Mouse (Mus musculus) right cerebral cortex, postnatal 4 days (tissue): ENCODE measurements around the gene Ppm1g.
"Not testable (repeated sequence)": the region's sequence is repeated elsewhere in the genome, so short reads cannot be mapped to it uniquely, and the experiment has no call there.

Source experiments
- DNase-seq: peaks from one replicate; pipeline ENCODE4 v3.0.0-alpha.2; 2022

Ppm1g gene

DNA sequence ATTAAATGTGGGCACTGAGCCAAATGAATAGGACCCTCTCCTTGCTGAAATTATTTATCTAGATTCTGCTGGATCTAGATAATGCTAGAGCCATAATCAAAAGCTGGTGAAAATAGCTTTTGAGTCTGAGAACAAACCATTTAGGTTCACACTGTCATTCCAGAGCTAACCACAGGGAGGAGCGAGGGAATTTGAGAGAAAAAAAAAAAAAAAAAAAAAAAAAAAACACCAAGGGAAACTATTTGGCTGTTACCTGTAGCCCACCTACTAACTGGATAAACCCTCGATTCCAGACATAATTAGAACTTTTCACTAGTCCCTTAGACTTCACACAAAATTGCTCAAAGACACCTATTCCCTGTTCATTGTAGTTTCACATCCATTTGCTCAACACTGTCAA is 1.4 kb downstream of the Ppm1g start:
- DNase-seq: no peak

DNA sequence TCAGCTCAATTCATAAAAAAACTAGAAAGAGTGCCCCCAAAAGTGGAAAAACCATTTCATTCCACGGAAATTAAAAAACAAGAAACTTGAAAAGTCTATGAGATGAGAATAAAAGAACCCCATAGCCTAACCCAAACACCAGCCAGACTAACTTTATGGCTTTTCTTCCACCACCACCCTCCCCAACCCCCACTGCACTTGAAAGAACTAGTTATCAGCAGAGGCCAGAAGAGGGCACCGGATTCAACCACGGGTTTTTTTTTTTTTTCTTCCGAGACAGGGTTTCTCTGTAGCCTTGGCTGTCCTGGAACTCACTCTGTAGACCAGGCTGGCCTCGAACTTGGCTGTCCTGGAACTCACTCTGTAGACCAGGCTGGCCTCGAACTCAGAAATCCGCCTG is 2.2 kb downstream of the Ppm1g start:
- DNase-seq: no peak

DNA sequence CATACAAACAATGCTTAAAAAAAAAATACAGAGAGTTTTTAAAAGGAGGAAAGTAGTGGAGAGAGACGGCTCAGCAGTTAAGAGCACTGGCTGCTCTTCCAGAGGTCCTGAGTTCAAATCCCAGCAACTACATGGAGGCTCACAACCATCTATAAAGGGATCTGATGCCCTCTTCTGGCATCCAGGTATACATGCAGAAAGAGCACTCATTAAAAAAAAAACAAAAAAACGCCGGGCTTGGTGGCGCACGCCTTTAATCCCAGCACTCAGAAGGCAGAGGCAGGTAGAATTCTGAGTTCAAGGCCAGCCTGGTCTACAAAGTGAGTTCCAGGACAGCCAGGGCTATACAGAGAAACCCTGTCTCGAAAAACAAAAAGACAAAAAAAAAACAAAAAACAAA is 3.9 kb downstream of the Ppm1g start:
- not testable (repeated sequence) for DNase-seq

DNA sequence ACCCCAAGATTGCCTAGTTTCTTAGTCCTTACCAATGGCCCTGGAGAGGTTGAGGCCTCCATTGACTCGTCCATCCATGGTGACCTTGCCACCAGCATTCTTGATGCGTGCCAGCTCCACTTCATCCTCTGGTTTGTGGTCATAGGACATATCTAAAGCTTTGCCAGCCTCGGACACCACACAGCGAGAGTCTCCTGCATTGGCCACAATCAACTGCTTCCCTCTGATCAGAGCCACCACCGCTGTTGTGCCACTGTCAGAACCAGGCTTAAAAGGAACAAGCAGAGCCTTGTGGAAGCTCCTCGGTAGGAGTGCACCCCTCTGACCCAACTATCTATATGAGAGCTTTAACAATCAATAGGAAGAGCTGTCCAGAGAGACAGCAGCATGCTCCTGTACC is 16.1 kb downstream of the Ppm1g start:
- no peak for DNase-seq

DNA sequence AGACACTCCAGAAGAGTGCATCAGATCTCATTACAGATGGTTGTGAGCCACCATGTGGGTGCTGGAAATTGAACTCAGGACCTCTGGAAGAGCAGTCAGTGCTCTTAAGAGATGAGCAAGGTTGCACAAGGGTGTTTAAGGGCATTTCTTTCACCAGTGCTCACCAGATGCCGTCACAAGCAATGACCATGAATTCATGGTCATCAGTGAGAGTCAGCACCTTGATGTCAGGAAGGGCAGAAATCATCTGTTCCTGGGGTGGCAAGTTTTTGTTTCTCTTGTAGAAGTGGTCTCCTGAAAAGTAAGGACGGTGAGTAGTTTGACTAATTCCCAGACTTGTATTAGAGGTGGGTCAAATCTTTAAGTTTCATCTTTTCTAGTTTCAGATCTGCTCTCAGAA is 16.6 kb downstream of the Ppm1g start:
- no peak for DNase-seq

DNA sequence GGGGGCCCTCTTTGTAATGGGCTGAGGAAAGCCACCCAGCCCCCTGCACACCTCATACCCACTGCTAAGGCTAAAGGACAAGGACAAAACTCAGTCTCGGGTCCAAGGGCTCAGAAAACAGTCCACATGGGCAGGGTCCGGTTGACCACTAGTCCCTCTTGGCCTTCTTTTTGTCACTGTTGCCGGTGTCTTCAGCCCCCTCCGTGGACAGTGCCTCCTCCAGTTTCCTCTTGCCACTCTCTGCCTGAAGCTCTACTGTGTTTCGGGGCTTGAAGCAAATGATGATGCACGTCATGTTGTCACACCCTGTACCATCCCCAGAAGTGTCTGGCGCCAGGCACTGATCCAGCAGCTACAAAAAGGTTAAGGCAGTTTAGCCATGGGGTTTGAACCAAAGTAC is 17.6 kb downstream of the Ppm1g start:
- no peak for DNase-seq

DNA sequence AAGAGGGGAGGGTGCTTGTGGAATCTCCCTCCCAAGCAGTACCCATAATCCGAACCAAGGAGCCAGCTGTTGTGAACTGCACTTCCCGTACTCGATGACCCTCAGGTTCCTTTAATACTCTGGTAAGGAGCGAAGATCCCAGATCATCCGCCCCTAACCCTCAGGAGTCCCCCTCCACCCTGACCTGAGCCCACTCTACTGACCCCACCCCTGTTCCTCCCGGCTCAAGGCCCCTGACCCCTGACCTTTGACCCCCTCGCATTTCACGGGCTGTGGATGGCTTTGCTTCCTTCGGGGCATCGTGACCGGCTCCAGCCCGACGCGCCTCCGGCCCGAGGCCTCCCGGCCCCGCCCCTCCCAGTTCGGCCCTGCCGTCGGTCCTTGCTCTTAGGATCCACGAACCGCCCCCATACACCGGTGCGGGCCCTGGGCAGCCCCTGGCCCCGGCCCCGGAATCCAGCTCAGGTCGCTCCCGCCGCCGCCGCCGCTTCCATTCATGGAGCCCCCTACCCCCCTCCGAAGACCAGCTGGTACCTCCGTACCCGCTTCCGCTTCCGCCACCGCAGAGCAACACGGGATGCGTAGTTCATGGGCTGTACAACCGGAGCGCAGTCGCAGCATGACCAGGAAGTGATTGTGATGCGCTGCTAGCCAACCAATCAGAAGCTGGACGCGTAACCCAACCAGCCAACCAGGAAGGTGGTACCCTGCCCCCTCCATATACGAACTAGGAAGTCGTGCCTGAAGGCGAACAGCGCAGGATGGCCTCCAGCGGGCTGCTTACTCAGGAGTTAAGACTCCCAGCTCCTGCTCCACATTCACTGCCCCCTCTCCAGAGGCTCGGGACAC is 18.5 kb downstream of the Ppm1g start, which contains the start of gene Zfp513:
Gene Zfp513, minus strand, starts transcription at position 562 of the 849 bp plus-strand sequence.
- DNase-seq: peak; percentile 91

DNA sequence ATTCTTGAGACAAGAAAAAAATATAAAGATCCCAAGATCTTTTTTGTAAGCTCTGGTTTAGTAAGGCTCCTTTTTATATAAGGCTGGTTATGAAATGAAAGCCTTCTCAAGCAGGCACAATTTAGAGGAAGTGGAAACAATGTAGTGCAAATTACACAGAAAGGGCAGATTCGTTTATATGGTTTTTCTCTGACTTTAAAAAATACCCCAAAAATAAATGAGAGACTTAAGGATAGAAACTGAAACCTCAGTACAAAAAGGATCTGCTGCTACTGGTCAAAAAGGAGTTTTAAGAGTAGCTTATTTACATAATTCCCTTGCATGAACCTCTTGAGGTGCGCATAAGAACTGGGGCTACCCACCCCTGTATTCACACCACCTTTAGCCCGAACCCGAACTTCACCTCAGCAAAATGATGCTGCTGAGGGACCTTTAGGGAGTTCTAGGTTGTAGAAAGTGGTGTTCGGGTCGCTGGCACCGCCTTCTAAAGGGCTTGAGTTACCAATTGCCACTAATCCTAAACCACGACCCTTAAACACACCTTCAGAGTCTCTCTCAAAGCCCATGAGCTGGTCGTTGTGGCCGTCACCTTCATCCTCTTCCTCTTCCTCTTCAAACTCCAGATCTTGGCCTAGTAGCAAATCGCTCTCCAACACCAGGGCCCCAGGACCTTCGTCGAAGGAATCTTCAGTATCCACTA is 19.3 kb downstream of the Ppm1g start:
- no peak for DNase-seq

DNA sequence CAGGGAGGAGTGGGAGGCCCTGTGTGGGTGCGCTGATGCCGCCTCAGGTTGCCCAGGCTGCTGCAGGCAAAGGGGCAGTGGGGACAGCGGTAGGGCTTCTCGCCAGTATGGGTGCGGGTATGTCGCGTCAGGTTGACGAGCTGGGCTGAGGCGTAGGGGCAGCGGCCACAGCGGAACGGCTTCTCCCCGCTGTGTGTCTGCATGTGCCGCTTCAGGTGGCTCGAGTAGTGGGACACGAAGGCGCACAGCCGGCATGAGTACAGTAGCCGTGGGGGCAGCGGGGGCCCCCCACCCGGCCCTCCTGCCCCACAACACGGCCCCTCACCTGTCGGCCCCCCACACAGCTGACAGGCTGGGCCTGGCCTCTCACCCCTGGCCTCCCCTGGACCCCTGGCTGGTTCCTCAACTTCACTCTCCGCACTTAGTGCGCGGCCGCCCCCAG is 20.1 kb downstream of the Ppm1g start:
- DNase-seq: no peak

DNA sequence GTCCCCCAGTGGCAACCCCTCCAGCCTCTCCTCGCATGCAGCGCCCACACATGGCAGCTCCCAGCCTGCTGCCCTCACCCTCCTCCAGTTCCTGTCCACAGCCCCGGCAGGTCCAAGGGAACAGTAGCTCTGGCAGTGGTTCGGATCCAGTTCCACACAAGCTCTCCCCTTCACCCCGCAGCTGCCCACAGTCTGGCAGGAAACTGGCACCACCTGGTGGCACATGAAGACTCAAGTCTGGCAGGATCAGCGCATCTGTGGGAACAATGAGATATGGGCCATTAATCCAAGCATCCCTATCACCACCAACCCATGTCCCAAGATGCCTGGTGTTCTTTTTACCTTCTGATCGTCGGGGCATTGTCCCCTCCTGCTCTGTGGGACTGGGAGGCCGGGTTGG is 20.6 kb downstream of the Ppm1g start:
- DNase-seq: no peak

DNA sequence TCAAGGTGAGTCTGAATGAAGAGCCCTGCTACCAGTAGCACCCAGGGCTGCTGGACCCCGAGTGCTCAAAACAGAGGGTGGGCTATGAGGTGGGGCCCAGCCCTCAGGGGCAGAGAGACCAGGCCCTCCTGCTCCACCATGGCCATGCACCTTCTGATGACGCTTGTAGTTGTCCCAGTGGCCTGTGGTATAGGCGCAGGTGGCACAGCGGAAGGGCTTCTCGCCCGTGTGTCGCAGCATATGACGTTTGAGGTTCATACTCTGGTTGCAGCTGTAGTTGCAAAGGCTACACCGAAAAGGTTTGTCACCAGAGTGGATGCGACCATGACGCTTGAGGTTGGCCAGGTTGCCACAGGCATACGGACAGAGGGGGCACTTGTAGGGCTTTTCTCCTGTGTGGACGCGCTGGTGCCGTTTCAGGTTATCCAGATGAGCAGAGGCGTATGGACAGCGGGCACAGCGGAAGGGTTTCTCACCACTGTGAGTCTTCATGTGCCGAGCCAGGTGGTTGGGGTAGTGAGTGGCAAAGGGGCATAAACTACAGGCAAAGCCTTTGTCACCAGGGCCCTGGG is 21.1 kb downstream of the Ppm1g start:
- no peak for DNase-seq

DNA sequence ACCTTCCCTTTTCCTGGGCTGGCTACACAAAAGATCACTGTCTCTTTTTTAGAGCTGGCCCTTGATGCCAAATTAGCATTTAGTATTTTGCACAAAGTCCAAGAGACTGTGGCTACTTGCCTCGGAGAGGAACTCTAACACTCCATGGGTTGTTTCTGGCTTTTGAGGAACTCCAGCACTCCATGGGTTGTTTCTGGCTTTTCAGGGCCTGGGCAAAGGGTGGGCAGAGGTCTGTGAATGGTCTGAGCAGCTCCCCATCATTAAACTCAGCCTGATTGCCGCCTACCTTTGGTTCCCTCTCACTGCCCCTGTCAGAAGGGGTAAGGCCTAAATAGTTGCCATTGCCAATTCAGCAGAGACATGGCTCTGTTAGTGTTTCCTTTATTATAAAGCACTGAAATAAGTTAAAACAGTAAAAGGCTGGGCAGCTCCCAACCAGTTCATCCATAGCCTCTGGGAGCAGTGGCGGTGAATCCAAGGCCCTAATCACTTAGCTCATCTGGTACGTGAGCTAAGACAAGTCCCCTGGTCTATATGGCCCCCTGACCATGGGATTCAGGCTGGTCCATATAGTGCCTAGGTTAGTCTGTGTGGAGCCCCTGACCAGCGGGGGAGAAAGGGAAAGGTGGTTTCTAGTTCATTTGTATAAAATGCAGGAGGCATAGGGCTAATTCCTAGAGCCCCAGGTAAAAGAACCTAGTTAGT is 21.7 kb downstream of the Ppm1g start:
- DNase-seq: no peak

DNA sequence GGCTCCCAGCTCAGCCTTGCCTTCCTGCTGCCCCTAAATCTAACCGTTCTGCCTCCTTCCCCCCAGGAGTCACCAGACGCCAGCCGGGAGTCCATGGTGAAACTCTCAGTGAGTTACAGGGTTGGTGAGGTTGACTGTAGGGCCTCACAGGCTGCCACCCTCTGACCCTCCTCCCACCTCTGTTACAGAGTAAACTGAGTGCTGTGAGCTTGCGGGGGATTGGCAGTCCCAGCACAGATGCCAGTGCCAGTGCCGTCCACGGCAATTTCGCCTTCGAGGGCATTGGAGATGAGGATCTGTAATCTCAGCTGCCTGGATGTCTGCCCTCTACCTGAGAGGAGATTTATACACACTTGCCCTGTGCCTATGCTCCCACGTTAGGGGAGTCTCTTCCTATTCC is 22.3 kb downstream of the Ppm1g start:
- DNase-seq: no peak

DNA sequence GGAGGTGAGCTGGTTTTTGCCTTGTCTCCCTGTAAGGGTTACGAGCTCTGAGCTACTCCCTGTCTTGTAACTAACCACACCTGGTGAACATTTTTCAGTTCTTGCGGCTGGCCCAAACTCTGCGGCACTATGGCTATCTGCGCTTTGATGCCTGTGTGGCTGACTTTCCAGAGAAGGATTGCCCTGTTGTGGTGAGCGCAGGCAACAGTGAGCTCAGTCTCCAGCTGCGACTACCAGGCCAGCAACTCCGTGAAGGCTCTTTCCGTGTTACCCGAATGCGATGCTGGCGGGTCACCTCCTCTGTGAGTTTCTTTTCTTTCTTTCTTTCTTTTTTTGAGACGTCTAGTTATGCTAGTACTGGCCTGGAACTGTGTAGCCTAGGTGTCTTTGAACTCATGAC is 23.4 kb downstream of the Ppm1g start:
- no peak for DNase-seq

DNA sequence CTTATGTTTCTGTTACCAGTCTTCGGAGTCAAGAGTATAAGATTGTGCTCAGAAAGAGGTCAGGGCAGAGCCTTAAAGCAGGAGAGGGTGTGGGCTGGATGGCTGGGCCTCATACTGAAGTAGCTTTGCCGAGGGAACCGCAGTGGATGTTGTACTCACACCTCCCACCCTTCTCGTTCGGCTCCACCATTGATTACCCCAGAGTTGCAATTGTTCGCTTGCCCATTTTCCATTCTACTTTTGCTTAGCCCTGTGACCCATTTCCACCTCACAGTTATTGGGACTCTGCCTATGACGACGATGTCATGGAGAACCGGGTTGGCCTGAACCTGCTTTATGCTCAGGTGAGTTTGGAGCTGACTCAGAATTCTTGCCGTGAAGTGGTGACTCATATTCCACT is 24.3 kb downstream of the Ppm1g start:
- DNase-seq: no peak

DNA sequence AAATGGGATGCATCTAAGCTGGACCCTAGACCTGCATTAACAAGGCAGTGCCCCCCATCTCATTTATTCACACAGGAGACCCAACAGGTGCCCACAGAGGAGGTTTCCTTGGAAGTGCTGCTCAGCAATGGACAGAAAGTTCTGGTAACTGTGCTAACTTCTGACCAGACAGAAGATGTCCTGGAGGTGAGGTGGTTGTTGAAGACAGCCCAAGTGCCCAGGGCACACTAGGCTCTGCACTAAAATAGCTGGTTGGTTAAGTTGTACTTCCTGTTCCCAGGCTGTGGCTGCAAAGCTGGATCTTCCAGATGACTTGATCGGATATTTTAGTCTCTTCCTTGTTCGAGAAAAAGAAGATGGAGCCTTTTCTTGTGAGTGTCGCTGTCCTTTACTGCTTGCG is 24.8 kb downstream of the Ppm1g start:
- no peak for DNase-seq

DNA sequence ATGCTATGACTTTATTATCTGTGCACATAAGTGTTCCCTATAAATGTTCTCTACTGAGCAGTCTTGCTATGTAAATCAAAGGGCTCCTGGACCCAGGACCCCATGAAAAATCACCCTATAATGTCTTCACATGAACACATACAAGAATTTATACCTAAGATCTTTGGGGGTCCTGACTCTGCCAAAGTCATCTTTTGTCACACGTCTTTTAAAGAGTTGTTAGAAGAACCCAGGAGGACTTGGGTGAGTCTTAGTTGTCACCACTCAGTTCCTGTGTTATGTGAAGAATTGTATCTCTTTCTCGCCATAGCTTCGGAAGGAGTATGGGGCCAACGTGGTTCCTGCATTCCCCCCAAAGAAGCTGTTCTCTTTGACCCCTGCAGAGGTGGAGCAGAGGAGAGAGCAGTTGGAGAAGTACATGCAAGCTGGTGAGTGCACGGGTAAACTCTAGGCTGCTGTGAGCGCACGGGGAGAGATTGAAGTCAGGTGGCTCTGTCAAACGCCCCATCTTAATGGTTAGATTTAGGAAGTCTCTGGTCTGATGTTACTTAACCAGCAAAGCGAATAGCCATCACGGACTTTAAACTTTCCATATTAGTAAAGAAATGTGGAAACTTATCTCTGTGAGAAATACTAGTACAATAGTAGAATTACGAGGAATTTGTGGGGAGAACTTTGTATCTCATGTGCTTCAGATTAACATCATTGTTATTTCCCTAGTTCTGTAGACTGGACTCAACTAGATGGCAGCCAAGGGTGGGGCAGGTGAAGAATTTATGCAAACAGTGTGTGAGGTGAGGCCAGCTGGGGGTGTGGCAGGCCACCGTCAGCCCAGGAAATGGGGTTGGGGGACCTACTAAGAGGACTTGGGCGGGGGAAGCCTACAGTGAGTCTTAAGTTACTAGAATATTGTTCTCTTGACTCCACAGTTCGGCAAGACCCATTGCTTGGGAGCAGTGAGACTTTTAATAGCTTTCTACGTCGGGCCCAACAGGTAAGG is 25.7 kb downstream of the Ppm1g start:
- no peak for DNase-seq

DNA sequence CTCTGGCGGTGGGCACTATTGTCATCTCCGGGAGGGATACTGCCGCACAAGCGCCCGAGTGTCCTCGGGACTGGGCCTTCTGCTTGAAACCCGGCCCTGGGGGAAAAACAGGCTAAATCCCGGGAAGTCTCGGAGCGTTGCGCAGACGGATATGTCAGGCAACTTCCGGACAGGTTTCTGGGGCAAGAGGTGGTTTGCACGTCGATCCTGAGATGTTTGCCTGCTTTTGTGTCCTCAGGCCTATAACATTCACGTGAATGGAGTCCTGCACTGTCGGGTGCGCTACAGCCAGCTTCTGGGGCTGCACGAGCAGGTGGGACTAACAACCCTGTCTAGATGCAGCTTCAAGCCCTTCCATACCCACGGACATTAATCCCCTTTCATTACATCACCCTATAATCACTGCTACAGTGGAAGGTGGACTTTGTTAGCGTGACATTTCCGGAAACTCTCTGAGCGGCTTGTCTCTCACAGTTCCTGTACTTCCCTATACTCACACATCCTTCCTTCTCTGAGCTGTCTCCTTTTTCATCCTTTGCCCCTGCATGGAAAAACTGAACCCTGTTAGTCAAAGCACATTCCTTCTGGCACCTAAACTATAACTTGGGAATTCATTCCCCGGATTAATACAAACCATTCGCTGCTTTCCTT is 26.7 kb downstream of the Ppm1g start:
- no peak for DNase-seq

DNA sequence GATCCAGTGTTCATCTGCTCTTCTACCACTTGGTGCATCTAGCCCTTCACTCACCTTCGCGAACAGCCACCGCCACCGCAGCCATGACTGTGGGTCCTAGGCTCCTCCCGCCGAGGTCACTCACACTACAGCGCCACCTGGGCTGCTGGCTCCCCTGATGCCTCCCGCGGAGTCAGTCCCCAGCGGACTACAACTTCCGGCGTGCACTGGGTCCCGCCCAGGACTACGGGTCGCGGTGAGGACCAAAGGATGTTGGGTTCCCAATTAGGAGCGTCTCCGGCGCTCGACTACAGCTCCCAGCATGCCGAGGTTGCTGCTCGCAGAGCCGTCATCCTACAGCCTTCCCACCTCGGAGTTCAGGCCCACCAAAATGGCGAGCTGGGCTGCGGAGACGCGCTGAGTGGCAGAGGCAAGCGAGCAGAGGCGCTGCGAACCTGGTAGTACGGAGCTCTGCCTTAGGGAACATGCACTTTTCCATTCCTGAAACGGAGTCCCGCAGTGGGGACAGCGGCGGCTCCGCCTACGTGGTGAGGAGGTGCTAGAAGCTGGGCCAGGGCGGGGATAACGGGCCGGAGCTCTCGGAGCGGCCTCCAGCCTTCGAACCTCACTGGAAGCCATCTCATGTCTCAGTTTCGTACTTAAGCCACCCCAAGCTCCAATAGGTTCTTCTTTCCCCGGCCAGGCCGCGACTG is 27.4 kb downstream of the Ppm1g start, which contains the start of the genes Snx17 and Eif2b4:
Gene Snx17, plus strand, starts transcription at position 289 of the 692 bp plus-strand sequence.
Gene Eif2b4, minus strand, starts transcription at position 492 of the 692 bp plus-strand sequence.
- DNase-seq: peak; percentile 95
